In genomic region chr11:118009865-118010571, GRCm38 (mm10) we compare ENCODE assay signal across 11 mouse cellular contexts. TPM values are rescaled to one million over a fixed set of nuclear protein-coding genes. Genes with fewer than 3 reads are reported as not detected.
DNase-seq lines count a peak whose midpoint lies in the region; ATAC-seq and TF ChIP-seq lines count a peak whose summit lies in the region.
"Had no signal": no experiment of that assay in that cellular context is flagged by ENCODE, and none has a peak within 500 bp of the region (broad histone marks: within the 10 kb centered on the region; RNA-seq: fewer than 3 reads in every experiment).

No protein-coding gene starts in this region.

- H3K9me3 ChIP-seq in heart, embryonic 11.5 days (replicated peaks; ENCODE audit: control insufficient read depth, low read length) = no peaks in the 10 kb centered on the region
- H3K9me3 ChIP-seq in E14TG2a.4 (ENCODE audit: low read length) = no peaks in the 10 kb centered on the region
- H3K9me3 ChIP-seq in embryonic facial prominence, embryonic 15.5 days (replicated peaks) = no peaks in the 10 kb centered on the region
- H3K9me3 ChIP-seq in limb, embryonic 15.5 days = no peaks in the 10 kb centered on the region
- H3K9me3 ChIP-seq: liver, embryonic 15.5 days had no signal

- intact Hi-C loops in heart, postnatal 25 days (cut with DNase I) = no loop called here
- intact Hi-C loops in gastrocnemius, postnatal 14 days (cut with DNase I; ENCODE audit: low total_unique reads) = no loop called here

- H3K9ac ChIP-seq in heart, embryonic 11.5 days (ENCODE audit: low read depth, low read length) = peak overlapping the region; percentile 52; the same call in 1 of the 2 replicates
- H3K9ac ChIP-seq in embryonic facial prominence, embryonic 15.5 days = no peak overlapping the region
- H3K9ac ChIP-seq in limb, embryonic 15.5 days = no peak overlapping the region
- H3K9ac ChIP-seq: liver, embryonic 15.5 days had no signal

- no peak overlapping the region for H3K27ac ChIP-seq in heart, embryonic 11.5 days (ENCODE audit: low read depth, low read length)
- peak overlapping the region; percentile 40; the same call in 1 of the 2 replicates for H3K27ac ChIP-seq in embryonic facial prominence, embryonic 15.5 days (replicated peaks)
- H3K27ac ChIP-seq in limb, embryonic 15.5 days = peak overlapping the region; percentile 43; the same call in 1 of the 2 replicates
- H3K27ac ChIP-seq: liver, embryonic 15.5 days had no signal

- no peak for ATAC-seq in heart, embryonic 11.5 days (replicated peaks; ENCODE audit: insufficient number of reproducible peaks, low FRiP score, low TSS enrichment)
- no peak; the same call in 1 of the 2 replicates for ATAC-seq in embryonic facial prominence, embryonic 15.5 days (ENCODE audit: insufficient number of reproducible peaks, low FRiP score, low TSS enrichment, low read depth)
- no peak for ATAC-seq in limb, embryonic 15.5 days (ENCODE audit: insufficient number of reproducible peaks, low FRiP score, low TSS enrichment, low read depth)

- H3K4me2 ChIP-seq in heart, embryonic 11.5 days = no peak overlapping the region; the same call in 1 of the 2 replicates
- H3K4me2 ChIP-seq in embryonic facial prominence, embryonic 15.5 days (replicated peaks) = no peak overlapping the region; the same call in 1 of the 2 replicates
- H3K4me2 ChIP-seq in limb, embryonic 15.5 days = no peak overlapping the region
- H3K4me2 ChIP-seq: liver, embryonic 15.5 days had no signal

- peaks cover 40% of the 10 kb centered on the region for H3K4me1 ChIP-seq in heart, embryonic 11.5 days (ENCODE audit: control insufficient read depth, insufficient read depth, low read length)
- H3K4me1 ChIP-seq in E14TG2a.4 (replicated peaks; ENCODE audit: low read depth, low read length) = peaks cover 100% of the 10 kb centered on the region
- H3K4me1 ChIP-seq in embryonic facial prominence, embryonic 15.5 days = peaks cover 51% of the 10 kb centered on the region
- H3K4me1 ChIP-seq in limb, embryonic 15.5 days = peaks cover 39% of the 10 kb centered on the region

- peaks cover 21% of the 10 kb centered on the region; the same call in 1 of the 2 replicates for H3K36me3 ChIP-seq in heart, embryonic 11.5 days (ENCODE audit: control insufficient read depth, insufficient read depth, low read length)
- peaks cover 85% of the 10 kb centered on the region for H3K36me3 ChIP-seq in E14TG2a.4 (ENCODE audit: insufficient read depth, low read length)
- H3K36me3 ChIP-seq in embryonic facial prominence, embryonic 15.5 days = peaks cover 28% of the 10 kb centered on the region
- peaks cover 26% of the 10 kb centered on the region for H3K36me3 ChIP-seq in limb, embryonic 15.5 days

- WGBS in heart, embryonic 11.5 days (ENCODE audit: insufficient replicate concordance) = 56% methylated on average over 4 of the region's 4 CpGs
- WGBS in embryonic facial prominence, embryonic 15.5 days = 36% methylated on average over 4 of the region's 4 CpGs
- WGBS in limb, embryonic 15.5 days = 43% methylated on average over 4 of the region's 4 CpGs

- TF ChIP-seq CTCF in E14TG2a.4 (conservative IDR thresholded peaks at IDR 0.05; ENCODE audit: low read length) = no peak

- H3K27me3 ChIP-seq in heart, embryonic 11.5 days (ENCODE audit: control insufficient read depth, insufficient read depth, low read length) = no peaks in the 10 kb centered on the region
- H3K27me3 ChIP-seq in E14TG2a.4 (ENCODE audit: insufficient read depth, low read length) = no peaks in the 10 kb centered on the region
- H3K27me3 ChIP-seq in embryonic facial prominence, embryonic 15.5 days = no peaks in the 10 kb centered on the region
- no peaks in the 10 kb centered on the region for H3K27me3 ChIP-seq in limb, embryonic 15.5 days
- H3K27me3 ChIP-seq: liver, embryonic 15.5 days had no signal

- no peak overlapping the region for H3K4me3 ChIP-seq in heart, embryonic 11.5 days (ENCODE audit: low read depth, low read length)
- H3K4me3 ChIP-seq in E14TG2a.4 (replicated peaks; ENCODE audit: low read length) = peak overlapping the region; percentile 71
- H3K4me3 ChIP-seq in embryonic facial prominence, embryonic 15.5 days (replicated peaks) = no peak overlapping the region
- no peak overlapping the region for H3K4me3 ChIP-seq in limb, embryonic 15.5 days
- H3K4me3 ChIP-seq: liver, embryonic 15.5 days had no signal

- DNase-seq in heart, postnatal 25 days (ENCODE audit: low spot score) = no peak
- DNase-seq in left cerebral cortex, adult 8-10 months (ENCODE audit: low spot score in 2 of 2) = no peak
- DNase-seq in gastrocnemius, postnatal 14 days = no peak
- no peak for DNase-seq in lung, postnatal 14 days
- DNase-seq: cerebellum, postnatal 36 days; right cerebral cortex, postnatal 25 days had no signal

RNA-seq across cellular contexts. Expression of gene Pgs1, which starts 23.9 kb away (rescaled TPM):
- polyA plus RNA-seq in heart, embryonic 11.5 days (2014; fragmentation: Nextera tagmentation; extraction: Ambion mirVana) = 26.5 and 27.4 TPM in 2 replicates
- 10 to 100 TPM; 18.1 to 18.2 TPM for total RNA-seq in heart, postnatal 25 days (2021)
- polyA plus RNA-seq in embryonic facial prominence, embryonic 15.5 days (2015; fragmentation: Nextera tagmentation; extraction: Ambion mirVana) = 39.9 and 41.2 TPM in 2 replicates
- 35.5 and 37.8 TPM in 2 replicates for polyA plus RNA-seq in limb, embryonic 15.5 days (2015; fragmentation: Nextera tagmentation; extraction: Ambion mirVana)
- 10 to 100 TPM; 77.9 to 92.4 (median 82.4) TPM for total RNA-seq in left cerebral cortex, adult 8-10 months (2022)
- 10 to 100 TPM; 15.6 to 17.1 TPM for total RNA-seq in gastrocnemius, postnatal 14 days (2021)

RNA-seq across cellular contexts. Expression of gene Socs3, which starts 40.2 kb away (rescaled TPM):
- polyA plus RNA-seq in heart, embryonic 11.5 days (2014; fragmentation: Nextera tagmentation; extraction: Ambion mirVana) = 3.6 and 4.5 TPM in 2 replicates
- total RNA-seq in heart, postnatal 25 days (2021) = 1 to 10 TPM; 5.2 to 6.3 TPM
- 20.8 and 21.2 TPM in 2 replicates for polyA plus RNA-seq in embryonic facial prominence, embryonic 15.5 days (2015; fragmentation: Nextera tagmentation; extraction: Ambion mirVana)
- 20.3 and 24.0 TPM in 2 replicates for polyA plus RNA-seq in limb, embryonic 15.5 days (2015; fragmentation: Nextera tagmentation; extraction: Ambion mirVana)
- total RNA-seq in left cerebral cortex, adult 8-10 months (2022) = 1 to 10 TPM; 3.1 to 7.5 (median 3.6) TPM
- 1 to 10 TPM; 2.9 to 3.7 TPM for total RNA-seq in gastrocnemius, postnatal 14 days (2021)

Comparison
In these comparisons a context has a peak if more than half of its experiments do, and no peak if none do; other contexts are left out.
1. RNA of gene Pgs1, which starts 23.9 kb away (total RNA-seq): 77.9 to 92.4 TPM in left cerebral cortex, adult 8-10 months; 18.1 to 18.2 TPM in heart, postnatal 25 days and 15.6 to 17.1 TPM in gastrocnemius, postnatal 14 days; every median in the first group is over 4 times any median in the second.